Mouse (Mus musculus) hindbrain, embryonic 10.5 days (tissue): ENCODE measurements around the gene Hs6st1. TPM values are rescaled to one million over a fixed set of nuclear protein-coding genes. Genes with fewer than 3 reads are reported as not detected.
A peak's percentile ranks its signal among the peaks of the same experiment; 100 is the strongest.

Experiments used
- DNase-seq: peaks from one replicate; pipeline ENCODE4 v3.0.0-alpha.2; 2017; ENCODE audit warnings: low spot score
- H3K27ac ChIP-seq: fragments of 300-500 bp; sonication (generic); 2 replicates; pipeline ENCODE4 v1.5.1; 2016; ENCODE audit warnings: mild to moderate bottlenecking, moderate library complexity
- H3K27me3 ChIP-seq: fragments of 300-500 bp; sonication (generic); 2 replicates; pipeline ENCODE4 v1.6.1; 2016; ENCODE audit warnings: mild to moderate bottlenecking; ENCODE audit not compliant: poor library complexity, insufficient read depth, severe bottlenecking
- H3K36me3 ChIP-seq: fragments of 300-500 bp; sonication (generic); 2 replicates; pipeline ENCODE4 v1.6.1; 2016; ENCODE audit warnings: mild to moderate bottlenecking, moderate library complexity
- H3K4me1 ChIP-seq: fragments of 300-500 bp; sonication (generic); replicated peaks from 2 replicates; pipeline ENCODE4 v1.6.1; 2016; ENCODE audit warnings: mild to moderate bottlenecking
- H3K4me3 ChIP-seq: fragments of 300-500 bp; sonication (generic); 2 replicates; pipeline ENCODE4 v1.5.1; 2016; ENCODE audit warnings: mild to moderate bottlenecking, moderate library complexity
- H3K9me3 ChIP-seq: fragments of 300-500 bp; sonication (generic); 2 replicates; pipeline ENCODE4 v1.6.1; 2016; ENCODE audit warnings: mild to moderate bottlenecking, moderate library complexity
- WGBS: fragments of 180-500 bp; shearing (Covaris S2); methylation state at CpG from one replicate; pipeline ENCODE4 v1.1.7; 2016; 5-methylcytosine and 5-hydroxymethylcytosine counted together
- polyA plus RNA-seq: library from polyadenylated mRNA; unstranded; fragments of >200 nt; fragmentation: Nextera tagmentation; extraction: Ambion mirVana; gene quantifications from 2 replicates; pipeline ENCODE4 v1.2.1, GENCODE M21; 2016

Gene Hs6st1
- polyA plus RNA-seq, 1 experiment from 2014 or later = 6.2 TPM

DNA sequence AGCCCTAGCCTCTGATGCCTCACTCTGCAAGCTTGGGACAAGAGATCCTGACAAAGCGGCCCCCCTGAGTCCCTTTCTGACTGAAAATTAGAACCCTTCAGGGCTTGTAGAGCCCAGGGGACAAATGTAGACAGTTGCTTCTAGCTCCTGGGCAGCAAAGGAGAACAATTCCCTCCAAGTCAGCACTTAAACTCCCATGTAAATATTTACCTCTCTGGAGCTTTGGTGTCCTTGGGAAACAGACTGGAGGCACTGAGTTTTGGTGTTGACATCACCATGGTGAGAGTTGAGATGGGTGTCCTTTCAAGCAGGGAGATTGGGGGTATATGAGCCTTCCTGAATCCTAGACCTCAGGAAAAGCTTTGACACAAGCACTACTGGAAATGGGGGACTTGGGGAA is 10.1 kb downstream of the Hs6st1 start:
- no peaks in the 10 kb centered on the region for H3K27me3 ChIP-seq
- DNase-seq = no peak
- H3K4me3 ChIP-seq = no peak overlapping the region
- peaks cover 45% of the 10 kb centered on the region for H3K4me1 ChIP-seq
- peak overlapping the region; percentile 69; the same call in 1 of the 2 replicates for H3K27ac ChIP-seq
- H3K9me3 ChIP-seq = no peaks in the 10 kb centered on the region
- 90% methylated on average over 1 of the region's 1 CpGs for WGBS
- H3K36me3 ChIP-seq = peaks cover 92% of the 10 kb centered on the region

DNA sequence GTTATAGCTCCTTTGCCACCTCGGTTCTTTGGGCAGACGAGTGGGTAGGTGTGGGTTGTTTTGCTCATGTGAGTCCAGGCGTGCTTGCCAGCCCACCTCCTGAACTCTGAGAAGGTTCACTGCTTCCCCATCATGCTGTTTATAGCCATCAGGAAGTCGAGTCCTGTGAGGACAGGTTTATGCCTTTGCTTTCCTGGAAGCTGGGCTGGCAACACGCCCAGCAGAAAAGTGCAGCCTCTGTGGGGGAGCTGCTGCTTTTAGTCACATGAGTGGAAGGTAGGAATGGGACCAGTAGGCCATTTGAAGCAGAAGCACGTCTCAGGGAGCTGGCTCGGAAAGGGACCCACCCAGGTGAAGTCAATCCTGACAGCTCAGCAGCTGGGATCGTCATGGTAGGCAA is 11.5 kb downstream of the Hs6st1 start:
- Histone ChIP-seq H3K4me1 (peaks cover 32% of the 10 kb centered on the region), H3K9me3 (no peaks in the 10 kb centered on the region), H3K27me3 (no peaks in the 10 kb centered on the region), H3K4me3 (no peak overlapping the region), H3K27ac (no peak overlapping the region), H3K36me3 (peaks cover 97% of the 10 kb centered on the region)
- WGBS = 92% methylated on average over 8 of the region's 8 CpGs
- no peak for DNase-seq

DNA sequence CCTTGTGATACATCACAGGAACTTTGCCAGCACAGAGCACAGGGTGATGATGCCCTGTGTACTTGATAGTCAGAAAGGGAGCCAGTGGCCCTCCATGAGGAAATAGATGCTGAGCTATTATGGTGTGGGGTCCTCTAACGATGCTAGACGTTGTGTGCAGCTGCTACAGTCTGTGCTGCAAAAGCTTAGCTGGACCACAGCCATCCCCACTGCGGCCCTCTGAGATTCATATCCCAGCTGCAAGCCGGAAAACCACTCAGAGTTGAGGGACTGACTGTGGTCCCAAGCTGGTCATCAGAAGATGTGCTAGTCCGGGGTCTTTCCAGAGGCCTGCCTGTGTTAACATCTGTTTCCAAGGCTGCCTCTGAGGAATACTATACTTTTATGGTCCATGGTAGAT is 12.8 kb downstream of the Hs6st1 start:
- peaks cover 97% of the 10 kb centered on the region for H3K36me3 ChIP-seq
- H3K4me3 ChIP-seq = no peak overlapping the region
- WGBS = 94% methylated on average over 5 of the region's 5 CpGs
- H3K4me1 ChIP-seq = peaks cover 28% of the 10 kb centered on the region
- no peak for DNase-seq
- no peaks in the 10 kb centered on the region for H3K27me3 ChIP-seq
- no peaks in the 10 kb centered on the region for H3K9me3 ChIP-seq
- H3K27ac ChIP-seq = no peak overlapping the region

DNA sequence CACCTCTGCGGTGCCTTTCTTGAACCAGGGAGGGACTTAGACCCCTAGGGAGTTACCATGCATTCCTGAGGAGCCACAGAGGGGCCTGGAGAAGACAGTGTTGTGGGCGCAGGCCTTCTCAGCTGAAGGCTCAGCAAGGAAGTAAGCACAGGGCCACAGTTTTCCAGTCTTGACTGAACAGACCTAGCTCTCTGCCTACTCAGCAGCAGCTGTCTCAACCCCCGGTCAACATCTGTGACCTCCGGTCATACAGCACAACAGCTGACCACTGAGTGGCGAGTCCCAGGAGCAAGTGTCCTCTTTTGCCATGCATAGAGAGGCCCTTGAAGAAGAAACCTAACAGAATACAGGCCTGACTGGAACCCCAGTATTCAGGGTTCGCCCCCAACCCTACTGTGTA is 14.0 kb downstream of the Hs6st1 start:
- no peaks in the 10 kb centered on the region for H3K9me3 ChIP-seq
- no peak overlapping the region for H3K4me3 ChIP-seq
- H3K36me3 ChIP-seq = peaks cover 94% of the 10 kb centered on the region
- no peak for DNase-seq
- 86% methylated on average over 6 of the region's 6 CpGs for WGBS
- H3K4me1 ChIP-seq = peaks cover 16% of the 10 kb centered on the region
- H3K27me3 ChIP-seq = no peaks in the 10 kb centered on the region
- H3K27ac ChIP-seq = no peak overlapping the region

DNA sequence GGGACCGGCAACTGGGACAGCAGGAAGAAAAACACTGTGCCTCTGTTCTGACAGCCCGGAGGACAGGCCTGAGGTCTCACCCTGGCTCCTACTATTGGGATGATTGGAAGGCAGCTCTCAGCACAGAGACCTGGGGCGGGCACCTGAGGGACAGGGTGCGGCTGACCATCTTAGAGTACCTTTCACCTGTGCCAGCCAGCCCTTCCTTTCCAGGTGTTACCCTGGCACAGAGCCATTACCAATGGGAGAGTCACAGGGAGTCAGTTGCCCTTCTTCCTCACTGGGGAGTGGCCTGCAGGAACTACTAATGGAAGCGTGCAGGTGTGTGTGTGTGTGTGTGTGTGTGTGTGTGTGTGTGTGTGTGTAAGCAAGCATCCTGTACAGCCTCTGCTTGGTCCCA is 15.4 kb downstream of the Hs6st1 start:
- Histone ChIP-seq H3K27me3 (no peaks in the 10 kb centered on the region), H3K4me1 (peaks cover 17% of the 10 kb centered on the region), H3K4me3 (no peak overlapping the region), H3K9me3 (no peaks in the 10 kb centered on the region), H3K36me3 (peaks cover 82% of the 10 kb centered on the region), H3K27ac (no peak overlapping the region)
- no peak for DNase-seq
- 95% methylated on average over 5 of the region's 5 CpGs for WGBS

DNA sequence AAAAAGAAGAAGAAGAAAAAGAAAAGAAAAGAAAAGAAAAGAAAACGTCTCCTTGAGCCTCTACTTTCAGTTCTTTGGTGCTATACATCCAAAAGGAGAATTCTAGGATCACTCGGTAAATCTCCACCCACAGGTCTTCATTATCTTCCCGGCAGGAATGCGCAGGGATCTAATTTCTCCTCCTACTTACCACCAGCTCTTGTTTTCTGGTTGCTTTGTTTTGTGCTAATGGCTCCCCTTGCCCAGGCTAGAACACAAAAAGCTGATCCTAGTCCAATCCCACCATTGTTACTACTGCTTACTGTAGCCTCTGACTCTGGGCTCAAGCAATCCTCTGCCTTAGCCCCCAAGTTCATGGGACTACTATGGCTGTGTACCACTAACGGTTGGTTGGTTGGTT is 16.9 kb downstream of the Hs6st1 start:
- Histone ChIP-seq H3K36me3 (peaks cover 80% of the 10 kb centered on the region), H3K4me1 (peaks cover 32% of the 10 kb centered on the region), H3K4me3 (no peak overlapping the region), H3K27ac (no peak overlapping the region), H3K9me3 (no peaks in the 10 kb centered on the region), H3K27me3 (no peaks in the 10 kb centered on the region)
- no peak for DNase-seq
- 90% methylated on average over 5 of the region's 5 CpGs for WGBS

DNA sequence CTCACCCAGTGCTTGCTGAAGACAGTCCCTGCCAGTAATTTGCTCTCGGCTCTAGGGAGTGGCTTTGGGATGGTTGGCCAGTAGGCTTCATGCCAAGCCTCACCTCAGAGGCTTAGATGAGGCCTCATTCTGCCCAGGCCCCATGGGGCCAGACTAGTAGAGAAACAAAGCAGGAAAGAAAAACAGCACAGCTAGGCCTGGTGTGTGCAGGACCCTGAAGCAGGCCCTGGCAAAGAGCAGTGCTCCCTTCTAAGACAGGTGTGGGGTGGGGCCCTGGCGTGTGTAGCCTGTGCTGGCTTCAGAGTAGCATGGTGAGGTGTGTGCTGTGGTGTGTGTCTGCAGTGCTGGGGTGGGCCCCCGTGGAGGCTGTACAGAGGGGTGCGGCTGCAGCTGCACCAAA is 20.2 kb downstream of the Hs6st1 start:
- Histone ChIP-seq H3K9me3 (no peaks in the 10 kb centered on the region), H3K27ac (peak overlapping the region; percentile 73), H3K4me1 (peaks cover 35% of the 10 kb centered on the region), H3K36me3 (peaks cover 71% of the 10 kb centered on the region), H3K4me3 (no peak overlapping the region), H3K27me3 (no peaks in the 10 kb centered on the region)
- DNase-seq = no peak
- 75% methylated on average over 4 of the region's 4 CpGs for WGBS

DNA sequence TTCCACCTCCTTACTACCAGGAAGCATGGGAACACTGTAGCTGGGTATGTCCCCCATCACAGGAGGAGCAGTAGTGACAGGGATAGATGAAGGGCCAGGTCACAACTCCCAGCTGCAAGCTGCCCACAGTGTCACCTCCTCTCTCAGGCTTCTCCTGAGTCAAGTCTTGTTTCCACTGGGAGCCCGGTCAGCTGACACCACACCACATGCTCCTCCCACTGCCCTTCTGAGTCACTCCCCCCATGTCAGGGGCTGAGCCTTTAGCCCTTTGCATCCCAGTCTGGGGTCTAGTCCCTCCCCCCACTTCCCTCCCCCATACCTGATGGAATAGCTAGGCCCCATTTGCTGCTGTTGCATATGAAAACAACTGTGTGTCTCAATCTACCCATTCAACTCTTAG is 21.3 kb downstream of the Hs6st1 start:
- H3K4me3 ChIP-seq = no peak overlapping the region
- H3K4me1 ChIP-seq = peaks cover 35% of the 10 kb centered on the region
- H3K36me3 ChIP-seq = peaks cover 71% of the 10 kb centered on the region
- DNase-seq = no peak
- H3K9me3 ChIP-seq = no peaks in the 10 kb centered on the region
- 45% methylated on average over 1 of the region's 1 CpGs for WGBS
- peak overlapping the region; percentile 73 for H3K27ac ChIP-seq
- no peaks in the 10 kb centered on the region for H3K27me3 ChIP-seq

DNA sequence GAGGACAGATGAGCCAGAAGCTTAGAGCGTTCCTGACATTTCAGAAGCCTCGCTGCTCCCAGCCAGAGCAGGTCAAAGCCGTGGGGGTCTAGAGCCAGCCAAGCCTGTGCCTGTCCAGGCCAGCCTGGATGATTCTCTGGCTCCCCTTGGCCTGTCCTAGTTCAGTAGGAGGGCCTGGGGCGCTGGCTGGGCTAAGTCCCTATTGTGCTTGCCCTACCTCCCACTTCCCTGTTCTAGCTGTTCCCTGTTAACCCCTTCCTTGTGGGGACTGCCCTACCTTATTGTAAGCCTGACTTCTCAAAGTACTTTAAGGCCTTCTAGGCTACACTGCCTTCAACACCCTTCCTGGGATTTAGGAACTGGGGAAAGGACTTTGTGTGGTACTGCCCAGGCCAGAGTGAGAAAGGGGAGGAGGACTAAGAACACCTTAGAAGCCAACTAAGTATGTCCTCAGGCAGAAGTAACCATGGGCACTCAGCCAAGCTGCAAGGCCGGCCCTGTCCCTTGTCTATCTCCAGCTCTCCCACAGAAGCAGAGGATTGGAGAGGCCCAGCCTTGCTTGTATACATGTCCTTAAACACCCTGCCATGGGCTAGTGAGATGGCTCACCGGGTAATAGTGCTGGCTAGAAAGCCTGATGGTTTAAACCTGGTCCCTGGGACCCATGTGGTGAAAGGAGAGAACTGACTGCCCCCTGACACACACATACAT is 22.0 kb downstream of the Hs6st1 start:
- Histone ChIP-seq H3K9me3 (no peaks in the 10 kb centered on the region), H3K27ac (peak overlapping the region; percentile 19; the same call in 1 of the 2 replicates), H3K4me1 (peaks cover 35% of the 10 kb centered on the region), H3K36me3 (peaks cover 71% of the 10 kb centered on the region), H3K27me3 (no peaks in the 10 kb centered on the region), H3K4me3 (no peak overlapping the region)
- no peak for DNase-seq
- 74% methylated on average over 6 of the region's 6 CpGs for WGBS

DNA sequence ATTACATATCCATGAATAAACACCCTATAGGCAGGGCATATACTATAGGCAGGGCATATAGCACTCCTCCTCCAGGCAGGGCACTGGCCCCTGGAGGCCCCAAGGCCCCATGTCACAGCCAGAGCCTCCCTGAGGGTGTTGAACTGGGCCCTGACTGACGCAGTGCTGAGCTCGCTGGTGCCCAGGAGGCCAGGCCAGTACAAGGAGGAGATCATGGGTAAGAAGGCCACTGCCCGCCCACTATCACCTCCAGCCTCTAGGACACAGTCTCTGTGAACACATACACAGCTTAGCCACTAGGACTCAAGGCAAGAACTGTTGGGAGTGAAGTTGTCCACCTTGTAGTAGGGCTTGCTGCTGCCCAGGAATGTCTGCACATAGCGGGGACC is 22.5 kb downstream of the Hs6st1 start:
- Histone ChIP-seq H3K4me3 (no peak overlapping the region), H3K9me3 (no peaks in the 10 kb centered on the region), H3K27ac (peak overlapping the region; percentile 19; the same call in 1 of the 2 replicates), H3K4me1 (peaks cover 35% of the 10 kb centered on the region), H3K27me3 (no peaks in the 10 kb centered on the region), H3K36me3 (peaks cover 71% of the 10 kb centered on the region)
- no peak for DNase-seq
- 89% methylated on average over 4 of the region's 4 CpGs for WGBS

DNA sequence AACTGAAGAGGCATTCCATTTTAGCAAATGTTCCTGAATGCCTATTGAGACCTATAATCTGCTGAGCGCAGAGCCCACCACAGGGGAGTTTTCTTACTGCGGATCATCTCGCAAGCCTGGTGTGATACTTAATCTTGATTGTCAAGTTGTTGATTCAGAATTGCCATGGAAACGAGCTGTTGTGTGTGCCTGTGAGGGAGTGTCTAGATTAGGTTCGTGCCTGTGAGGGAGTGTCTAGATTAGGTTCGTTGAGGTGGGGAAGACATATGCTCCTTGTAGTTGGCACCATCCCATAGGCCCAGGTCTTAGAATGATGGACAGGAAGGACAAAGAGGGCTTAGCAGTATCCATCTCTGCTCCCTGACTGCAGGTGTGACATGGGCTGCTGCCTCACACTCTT is 23.0 kb downstream of the Hs6st1 start:
- 88% methylated on average over 6 of the region's 6 CpGs for WGBS
- no peak overlapping the region for H3K27ac ChIP-seq
- H3K36me3 ChIP-seq = peaks cover 71% of the 10 kb centered on the region

DNA sequence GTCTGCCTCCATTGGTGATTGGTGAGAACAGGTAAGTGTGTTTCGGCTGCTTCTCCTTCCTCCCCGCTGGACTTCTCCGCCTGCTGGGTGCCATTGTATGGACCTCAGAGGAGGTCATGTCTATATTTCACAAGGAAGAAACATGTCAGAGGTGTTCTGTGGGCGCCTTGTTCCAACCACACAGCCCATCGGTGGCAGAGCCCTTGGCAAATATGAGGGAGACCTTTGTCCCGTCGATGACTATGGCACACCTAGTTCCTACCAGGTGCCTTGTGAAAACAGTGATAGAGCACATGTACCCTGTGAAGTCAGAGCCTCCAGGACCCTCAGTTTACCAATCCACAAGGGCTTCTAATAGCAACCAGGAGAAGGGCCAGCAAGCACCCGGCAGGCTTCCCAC is 25.5 kb downstream of the Hs6st1 start:
- Histone ChIP-seq H3K4me3 (no peak overlapping the region), H3K27ac (no peak overlapping the region), H3K4me1 (peaks cover 21% of the 10 kb centered on the region), H3K36me3 (peaks cover 88% of the 10 kb centered on the region), H3K9me3 (no peaks in the 10 kb centered on the region), H3K27me3 (no peaks in the 10 kb centered on the region)
- DNase-seq = no peak
- 94% methylated on average over 8 of the region's 8 CpGs for WGBS

More for the DNA sequence above, 23.0 kb downstream of the Hs6st1 start:
- peaks cover 35% of the 10 kb centered on the region for H3K4me1 ChIP-seq
- H3K9me3 ChIP-seq = no peaks in the 10 kb centered on the region
- no peak overlapping the region for H3K4me3 ChIP-seq
- no peaks in the 10 kb centered on the region for H3K27me3 ChIP-seq
- no peak for DNase-seq

DNA sequence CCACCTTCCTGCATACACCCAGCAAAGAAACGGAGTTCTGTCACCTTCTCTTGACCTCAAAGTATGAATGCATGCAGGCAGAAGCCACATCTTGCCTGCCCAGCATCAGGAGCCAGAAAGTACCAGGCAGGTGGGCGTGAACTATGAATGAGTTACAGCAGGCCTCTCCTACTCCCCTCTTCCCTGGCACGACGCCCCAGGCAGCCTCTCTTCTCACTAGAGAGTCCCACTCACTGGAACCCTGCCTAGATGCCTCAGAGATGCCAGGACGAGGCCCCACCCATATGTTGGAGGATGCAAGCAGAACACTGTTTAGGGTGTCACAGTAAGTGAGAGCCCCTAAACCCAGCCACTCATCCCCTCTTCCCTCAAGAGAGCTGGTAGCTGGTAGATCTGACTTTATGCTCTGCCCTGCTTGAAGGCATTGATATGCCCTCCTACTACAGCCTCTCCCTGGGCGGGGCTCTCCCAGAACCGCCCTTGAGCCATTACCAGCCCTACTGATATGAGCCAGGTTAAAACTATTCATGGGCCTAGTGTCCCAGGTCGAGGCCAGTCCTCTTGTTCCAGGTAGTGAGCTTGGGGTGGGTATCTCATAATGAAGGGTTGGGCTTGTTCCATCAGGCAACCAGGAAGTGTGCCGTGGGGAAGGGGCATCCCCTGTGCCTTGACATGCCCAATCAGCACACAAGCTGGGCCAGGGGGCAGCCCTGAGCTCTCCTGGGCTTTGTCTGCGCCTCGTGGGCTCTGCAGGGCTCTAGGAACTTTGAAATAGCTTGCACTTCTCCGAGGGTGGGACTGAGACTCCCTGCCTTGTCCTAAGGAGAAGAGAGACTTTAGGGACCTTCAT is 27.4 kb downstream of the Hs6st1 start:
- DNase-seq = no peak
- no peak overlapping the region for H3K4me3 ChIP-seq
- no peak overlapping the region for H3K27ac ChIP-seq
- WGBS = 86% methylated on average over 12 of the region's 12 CpGs
- H3K4me1 ChIP-seq = peaks cover 2% of the 10 kb centered on the region
- no peaks in the 10 kb centered on the region for H3K9me3 ChIP-seq
- no peaks in the 10 kb centered on the region for H3K27me3 ChIP-seq
- peaks cover 90% of the 10 kb centered on the region for H3K36me3 ChIP-seq
